Mouse (Mus musculus) liver, embryonic 14.5 days (tissue): ENCODE data around the gene Mettl6. TPM values are rescaled to one million over a fixed set of nuclear protein-coding genes. Genes with fewer than 3 reads are reported as not detected.

Experiments
- ATAC-seq: fragments of 200-750 bp; cut with Nextera tagmentation; 2 replicates; pipeline ENCODE4 v1.8.0; 2017; ENCODE audit warnings: moderate number of reproducible peaks, mild to moderate bottlenecking, moderate library complexity; ENCODE audit not compliant: insufficient read depth
- DNase-seq, 3 experiments: peaks; one replicate each; pipeline ENCODE4 v3.0.0-alpha.2; 2012 to 2013; ENCODE audit warnings: low read depth in 3 of 3, low spot score in 3 of 3
- H3K27ac ChIP-seq: fragments of 300-500 bp; sonication (generic); 2 replicates; pipeline ENCODE4 v1.5.1; 2014; ENCODE audit warnings: moderate library complexity, mild to moderate bottlenecking, control low read depth, inconsistent platforms
- H3K27me3 ChIP-seq: fragments of 300-500 bp; sonication (generic); 2 replicates; pipeline ENCODE4 v1.6.1; 2014; ENCODE audit warnings: mild to moderate bottlenecking, low read length, moderate library complexity; ENCODE audit not compliant: control insufficient read depth, insufficient read depth
- H3K36me3 ChIP-seq: fragments of 300-500 bp; sonication (generic); replicated peaks from 2 replicates; pipeline ENCODE4 v1.6.1; 2014; ENCODE audit warnings: low read depth; ENCODE audit not compliant: control insufficient read depth, insufficient read depth
- H3K4me1 ChIP-seq, 2 experiments: fragments of 200-500 bp in 1 of 2; fragments of 300-500 bp in 1 of 2; sonication (generic) in 1 of 2; replicated peaks; 2 replicates each; pipeline ENCODE4 v1.6.1; 2012 to 2014; ENCODE audit warnings: antibody characterized with exemption in 1 of 2, inconsistent platforms in 1 of 2, low read length in 1 of 2; ENCODE audit not compliant: control insufficient read depth in 2 of 2, insufficient read depth in 2 of 2
- H3K4me2 ChIP-seq: fragments of 300-500 bp; sonication (generic); 2 replicates; pipeline ENCODE4 v1.6.1; 2014; ENCODE audit warnings: low read depth, mild to moderate bottlenecking, control low read depth, moderate library complexity
- H3K4me3 ChIP-seq, 2 experiments: fragments of 200-500 bp in 1 of 2; fragments of 300-500 bp in 1 of 2; sonication (generic) in 1 of 2; 2 replicates each; pipeline ENCODE4 v1.5.1; 2012 to 2014; ENCODE audit warnings: low read depth in 2 of 2, low read length in 2 of 2, mild to moderate bottlenecking in 2 of 2, control low read depth in 1 of 2, inconsistent platforms in 1 of 2, moderate library complexity in 1 of 2; ENCODE audit not compliant: insufficient read depth in 1 of 2
- H3K9ac ChIP-seq: fragments of 300-500 bp; sonication (generic); replicated peaks from 2 replicates; pipeline ENCODE4 v1.6.1; 2014; ENCODE audit warnings: mild to moderate bottlenecking, control low read depth, moderate library complexity
- H3K9me3 ChIP-seq: fragments of 300-500 bp; sonication (generic); 2 replicates; pipeline ENCODE4 v1.6.1; 2016; ENCODE audit warnings: low read length, mixed read lengths; ENCODE audit not compliant: control insufficient read depth
- CTCF ChIP-seq: IDR thresholded peaks from 2 replicates; pipeline ENCODE4 v1.5.1; 2016; ENCODE audit warnings: antibody characterized with exemption, low read depth, control low read depth
- EP300 ChIP-seq: IDR thresholded peaks from 2 replicates; pipeline ENCODE4 v1.6.1; 2016; ENCODE audit warnings: antibody characterized with exemption, low read depth
- WGBS: fragments of 180-500 bp; shearing (Covaris S2); extraction: QIAGEN DNeasy Blood & Tissue Kit; methylation state at CpG from one replicate; pipeline ENCODE4 v1.1.7; 2014; ENCODE audit not compliant: insufficient replicate concordance; 5-methylcytosine and 5-hydroxymethylcytosine counted together
- polyA plus RNA-seq, 2 experiments: library from polyadenylated mRNA; depleted of rRNA in 1 of 2; stranded (reverse) in 1 of 2; unstranded in 1 of 2; fragments of >200 nt; fragmentation: Nextera tagmentation in 1 of 2; extraction: Ambion mirVana in 1 of 2; gene quantifications; 2 replicates each; pipeline versions ENCODE4 v1.2.1 to v1.2.3; 2012 to 2014

Mettl6 gene
- polyA plus RNA-seq, 2 experiments: 9.6 to 28.9 TPM

DNA sequence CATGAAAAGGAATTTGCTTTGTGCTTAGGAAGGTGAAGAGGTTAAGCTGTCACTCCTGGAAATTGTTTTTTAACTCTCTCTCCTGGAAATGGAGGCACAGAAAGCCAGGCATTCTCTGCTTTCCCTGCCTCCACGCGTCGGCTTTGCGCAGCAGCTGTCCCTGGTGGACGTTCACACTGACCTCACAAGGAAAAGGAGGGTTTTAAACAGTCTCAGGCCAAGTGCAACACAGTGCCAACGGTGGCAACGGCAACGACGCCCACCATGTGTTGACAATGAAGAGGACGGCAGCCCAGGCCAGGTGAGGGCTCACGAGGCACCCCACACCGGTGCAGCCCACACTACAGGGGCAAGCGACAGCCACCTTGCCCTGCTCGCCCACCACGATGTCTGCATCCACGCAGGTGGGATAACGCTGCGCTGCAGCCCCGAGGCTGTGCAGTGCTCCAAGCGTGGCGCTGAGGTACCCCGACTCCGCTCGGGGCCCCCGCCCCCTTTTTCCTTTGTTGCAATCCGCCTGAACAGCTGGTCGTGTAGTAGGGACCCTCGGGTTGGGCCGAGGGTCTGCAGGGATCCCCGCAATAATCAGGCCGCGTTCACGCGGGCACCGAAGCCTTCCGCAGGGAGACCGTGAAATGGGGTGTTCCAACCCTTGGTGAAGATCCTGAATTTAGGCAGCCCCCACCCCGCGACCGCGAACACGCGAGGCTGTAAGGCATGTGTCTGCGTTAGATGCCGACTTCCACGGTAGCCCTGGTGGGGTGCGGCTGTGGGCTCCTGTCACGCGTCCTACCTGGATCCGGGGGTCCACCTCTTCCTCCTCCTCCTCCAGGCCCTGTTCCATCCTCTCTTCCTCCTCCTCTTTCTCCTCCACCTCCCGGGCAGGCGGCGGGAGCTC is 59.6 kb downstream of the Mettl6 start:
- Histone ChIP-seq H3K27me3 (peaks cover 18% of the 10 kb centered on the region), H3K4me3 (peak overlapping the region; percentile 49 to 59), H3K4me2 (peak overlapping the region; percentile 74), H3K9me3 (no peaks in the 10 kb centered on the region), H3K4me1 (peaks cover 6 to 21% of the 10 kb centered on the region in 2 experiments), H3K9ac (peak overlapping the region; percentile 55), H3K36me3 (no peaks in the 10 kb centered on the region), H3K27ac (no peak overlapping the region)
- no peak for ATAC-seq
- no peak for DNase-seq
- WGBS: 4% methylated on average over 53 of the region's 53 CpGs
- TF ChIP-seq CTCF: no peak
- TF ChIP-seq EP300: no peak

DNA sequence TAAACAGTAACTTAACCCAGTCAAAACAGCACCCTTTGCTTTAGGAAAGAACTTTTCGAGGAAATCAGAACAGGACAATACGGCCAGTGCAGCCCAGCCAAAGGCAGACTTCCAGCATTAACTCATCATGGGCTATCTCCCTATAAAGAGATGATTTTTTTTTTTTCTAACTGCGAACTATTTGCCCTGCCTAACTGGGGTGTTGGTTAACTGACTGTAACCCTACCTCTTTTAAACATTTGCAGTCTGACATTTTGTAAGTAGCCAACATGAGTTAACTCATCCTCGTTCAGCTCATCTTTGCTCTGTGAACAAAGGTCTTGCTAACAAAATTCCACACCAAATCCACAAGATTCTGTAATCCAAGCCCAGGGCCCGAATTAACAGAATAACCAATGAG is 60.4 kb downstream of the Mettl6 start:
- H3K27ac ChIP-seq: no peak overlapping the region
- H3K27me3 ChIP-seq: peaks cover 18% of the 10 kb centered on the region

GRCm38 (mm10) chr14:31433851-31434360 is 60.9 kb downstream of the Mettl6 start:
- H3K4me2 ChIP-seq: peak overlapping the region; percentile 50
- H3K36me3 ChIP-seq: no peaks in the 10 kb centered on the region
- H3K9ac ChIP-seq: no peak overlapping the region
- 0 out of 4 replicates have a peak overlapping the region, but pooled peaks of 1 of the 2 experiments have one; percentile 1 for H3K4me3 ChIP-seq
- peak in 2 of 3 experiments; percentile 27 to 33 for DNase-seq
- peak; percentile 40 for ATAC-seq
- WGBS: 57% methylated on average over 7 of the region's 7 CpGs
- H3K27me3 ChIP-seq: peaks cover 18% of the 10 kb centered on the region
- H3K4me1 ChIP-seq: peaks cover 6 to 25% of the 10 kb centered on the region in 2 experiments
- no peak for TF ChIP-seq CTCF
- no peak for TF ChIP-seq EP300
- no peaks in the 10 kb centered on the region for H3K9me3 ChIP-seq
- no peak overlapping the region for H3K27ac ChIP-seq

More for the DNA sequence above, 60.4 kb downstream of the Mettl6 start:
- WGBS: 58% methylated on average over 5 of the region's 5 CpGs
- Histone ChIP-seq H3K9ac (no peak overlapping the region), H3K4me1 (peaks cover 6 to 23% of the 10 kb centered on the region in 2 experiments), H3K4me3 (peak overlapping the region in 1 of 2 experiments; percentile 59; a peak in 1 of 4 replicates), H3K4me2 (peak overlapping the region; percentile 50), H3K9me3 (no peaks in the 10 kb centered on the region), H3K36me3 (no peaks in the 10 kb centered on the region)
- DNase-seq (no peak), ATAC-seq (no peak)
- no peak for TF ChIP-seq EP300
- TF ChIP-seq CTCF: no peak

DNA sequence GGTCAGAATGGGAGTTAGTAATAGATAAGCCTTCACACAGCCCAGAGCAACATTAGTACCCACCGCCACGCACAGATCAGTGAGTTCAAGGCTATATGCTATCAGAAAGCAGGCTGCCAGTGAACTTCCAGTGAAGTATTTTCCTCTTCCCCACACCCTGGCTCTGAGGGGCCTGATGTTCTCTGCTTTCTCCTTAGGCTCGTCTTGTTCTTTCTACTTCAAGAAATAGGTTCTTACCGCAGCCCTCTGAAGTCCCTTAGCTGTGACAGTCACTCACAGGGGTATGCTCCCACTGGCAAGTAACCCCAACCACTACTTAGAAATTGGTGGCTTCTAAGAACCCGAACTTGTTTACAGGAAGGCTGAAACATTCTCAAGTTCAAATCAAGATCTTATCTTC is 61.7 kb downstream of the Mettl6 start:
- DNase-seq (no peak), ATAC-seq (no peak)
- Histone ChIP-seq H3K27ac (no peak overlapping the region), H3K4me3 (no peak overlapping the region), H3K9ac (no peak overlapping the region), H3K4me1 (peaks cover 6 to 30% of the 10 kb centered on the region in 2 experiments), H3K27me3 (peaks cover 18% of the 10 kb centered on the region), H3K36me3 (no peaks in the 10 kb centered on the region), H3K4me2 (peak overlapping the region; percentile 50; the same call in 1 of the 2 replicates), H3K9me3 (no peaks in the 10 kb centered on the region)
- TF ChIP-seq CTCF (no peak), EP300 (no peak)
- WGBS: 26% methylated on average over 5 of the region's 5 CpGs

- Histone ChIP-seq H3K27me3 (peaks cover 18% of the 10 kb centered on the region), H3K27ac (no peak overlapping the region), H3K4me2 (peak overlapping the region; percentile 50), H3K4me1 (peaks cover 6 to 30% of the 10 kb centered on the region in 2 experiments), H3K9ac (no peak overlapping the region), H3K9me3 (no peaks in the 10 kb centered on the region), H3K36me3 (no peaks in the 10 kb centered on the region), H3K4me3 (peak overlapping the region; percentile 13 to 24; a peak in 2 of 4 replicates)
- no peak for DNase-seq
- 22% methylated on average over 4 of the region's 4 CpGs for WGBS
- TF ChIP-seq CTCF: no peak
- no peak for TF ChIP-seq EP300
- no peak for ATAC-seq
Measured at GRCm38 (mm10) chr14:31432424-31432823, 62.4 kb downstream of the Mettl6 start.
